Mouse (Mus musculus): ENCODE data around the gene Gm19426. TPM values are rescaled to one million over a fixed set of nuclear protein-coding genes. Genes with fewer than 3 reads are reported as not detected.

Gm19426 gene
- polyA plus RNA-seq, 1 experiment from 2014 or later = 7.0 TPM

MicroRNAs encoded within 50 kb of the gene (microRNA counts, 519-probe panel; counts per million panel counts)
- microRNA mmu-miR-130a = 5,799 counts per million, percentile 95 among the panel's probes with 10 or more counts

Small RNA genes within 50 kb of the gene (microRNA-seq; reads per million reads assigned to microRNA genes)
- gene Mir130a = 16,522 reads per million, percentile 98 among the genes with 10 or more reads in this experiment

Other genes with a start within 250 kb of the Gm19426 start
- gene Ctnnd1, start 92.9 kb downstream of the Gm19426 start, polyA plus RNA-seq (2015; fragmentation: Nextera tagmentation; extraction: Ambion mirVana) = 40.2 and 46.9 TPM in 2 replicates
- gene Btbd18, start 84.6 kb downstream of the Gm19426 start, polyA plus RNA-seq (2015; fragmentation: Nextera tagmentation; extraction: Ambion mirVana) = 0.12 and 0.22 TPM in 2 replicates
- gene Selenoh, start 72.9 kb downstream of the Gm19426 start, polyA plus RNA-seq (2015; fragmentation: Nextera tagmentation; extraction: Ambion mirVana) = 166 and 196 TPM in 2 replicates
- not detected in 2 replicates for gene Gm28635, start 65.6 kb downstream of the Gm19426 start, polyA plus RNA-seq (2015; fragmentation: Nextera tagmentation; extraction: Ambion mirVana)
- 50.6 and 54.4 TPM in 2 replicates for gene Med19, start 65.3 kb downstream of the Gm19426 start, polyA plus RNA-seq (2015; fragmentation: Nextera tagmentation; extraction: Ambion mirVana)
- gene Tmx2, start 64.5 kb downstream of the Gm19426 start, polyA plus RNA-seq (2015; fragmentation: Nextera tagmentation; extraction: Ambion mirVana) = 245 and 252 TPM in 2 replicates
- gene Zdhhc5, start 28.5 kb downstream of the Gm19426 start, polyA plus RNA-seq (2015; fragmentation: Nextera tagmentation; extraction: Ambion mirVana) = 17.6 and 19.2 TPM in 2 replicates
- 28.1 and 29.6 TPM in 2 replicates for gene Clp1, start 16.3 kb downstream of the Gm19426 start, polyA plus RNA-seq (2015; fragmentation: Nextera tagmentation; extraction: Ambion mirVana)
- gene Ypel4, start 9.6 kb downstream of the Gm19426 start, polyA plus RNA-seq (2015; fragmentation: Nextera tagmentation; extraction: Ambion mirVana) = 18.8 and 19.1 TPM in 2 replicates
- gene Serping1, start 31.8 kb upstream of the Gm19426 start, polyA plus RNA-seq (2015; fragmentation: Nextera tagmentation; extraction: Ambion mirVana) = 36.2 and 37.0 TPM in 2 replicates
- 17.4 and 18.3 TPM in 2 replicates for gene Ube2l6, start 55.2 kb upstream of the Gm19426 start, polyA plus RNA-seq (2015; fragmentation: Nextera tagmentation; extraction: Ambion mirVana)
- gene Smtnl1, start 79.0 kb upstream of the Gm19426 start, polyA plus RNA-seq (2015; fragmentation: Nextera tagmentation; extraction: Ambion mirVana) = 0.17 TPM in 1 of 2 replicates, not detected in the other
- 52.9 and 56.0 TPM in 2 replicates for gene Timm10, start 83.3 kb upstream of the Gm19426 start, polyA plus RNA-seq (2015; fragmentation: Nextera tagmentation; extraction: Ambion mirVana)
- gene Slc43a1, start 95.2 kb upstream of the Gm19426 start, polyA plus RNA-seq (2015; fragmentation: Nextera tagmentation; extraction: Ambion mirVana) = 2.4 and 3.3 TPM in 2 replicates
- 6.8 and 7.1 TPM in 2 replicates for gene Rtn4rl2, start 143.1 kb upstream of the Gm19426 start, polyA plus RNA-seq (2015; fragmentation: Nextera tagmentation; extraction: Ambion mirVana)
- gene Slc43a3, start 192.9 kb upstream of the Gm19426 start, polyA plus RNA-seq (2015; fragmentation: Nextera tagmentation; extraction: Ambion mirVana) = 8.6 and 11.2 TPM in 2 replicates
- 0.71 and 1.4 TPM in 2 replicates for gene Prg2, start 236.8 kb upstream of the Gm19426 start, polyA plus RNA-seq (2015; fragmentation: Nextera tagmentation; extraction: Ambion mirVana)
- not detected in 2 replicates for gene Prg3, start 244.6 kb upstream of the Gm19426 start, polyA plus RNA-seq (2015; fragmentation: Nextera tagmentation; extraction: Ambion mirVana)

Data from neural tube, embryonic 13.5 days (tissue).